Mouse (Mus musculus) adrenal gland, adult 10 weeks (tissue): ENCODE data around the gene Pnlip. TPM values are rescaled to one million over a fixed set of nuclear protein-coding genes. Genes with fewer than 3 reads are reported as not detected.

ENCODE experiments used
- polyA plus RNA-seq: library from polyadenylated mRNA; stranded (reverse); fragments of 350-450 nt; fragmentation: Illumina TruSeq; extraction: RNeasy Lipid Tissue Mini Kit (QIAGEN cat#74804); gene quantifications from one replicate; pipeline ENCODE4 v1.2.3, GENCODE M21; 2014; ENCODE audit warnings: low read depth, low replicate concordance

Pnlip gene
- 0.82 TPM for polyA plus RNA-seq

GRCm38 (mm10) chr19:58652198-58652597, at the start of gene Pnlip:
Gene Pnlip, plus strand, starts transcription at chr19:58652498.

DNA sequence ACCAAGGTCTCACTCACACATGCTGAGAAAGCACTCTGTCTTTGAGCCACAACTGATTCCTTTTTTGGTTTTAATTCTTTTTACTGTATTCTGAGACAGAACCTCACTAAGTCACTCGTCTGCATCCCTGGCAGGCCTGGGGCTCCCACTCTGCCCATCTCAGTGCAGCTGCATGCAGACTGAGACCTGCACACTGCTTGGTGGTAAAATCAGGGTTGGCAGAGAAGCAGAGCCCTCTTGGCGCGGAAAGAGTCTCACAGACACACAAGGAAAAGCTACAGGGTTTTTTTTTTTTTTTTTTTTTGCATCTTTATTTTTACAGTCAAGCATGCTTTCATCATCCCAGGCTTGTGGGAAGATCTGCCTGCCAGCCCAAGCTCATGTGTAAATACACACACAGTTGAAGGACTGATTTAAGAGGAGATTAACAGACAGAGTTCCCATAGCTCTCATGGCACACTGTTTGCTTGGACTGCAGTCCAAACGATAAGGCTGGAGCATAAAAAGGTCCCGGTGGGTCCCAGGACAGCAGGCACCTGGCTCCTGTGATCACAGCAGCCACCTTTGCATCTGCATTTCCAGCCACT, 76.2 kb downstream of the Pnlip start, which contains the start of gene Pnliprp1:
Gene Pnliprp1 (plus strand): TSS at position 443 of the 587 bp plus-strand sequence.

Other genes starting within 250 kb of the Pnlip start
- gene Gfra1, start 196.6 kb upstream of the Pnlip start, polyA plus RNA-seq: 2.3 TPM
- not detected for gene Ccdc172, start 140.5 kb upstream of the Pnlip start, polyA plus RNA-seq
- gene Pnliprp1, start 76.4 kb downstream of the Pnlip start, polyA plus RNA-seq: not detected
- gene Pnliprp2, start 107.2 kb downstream of the Pnlip start, polyA plus RNA-seq: not detected
- gene 1700019N19Rik, start 142.0 kb downstream of the Pnlip start, polyA plus RNA-seq: not detected